Mouse (Mus musculus): ENCODE results near the gene Specc1l.

DNA sequence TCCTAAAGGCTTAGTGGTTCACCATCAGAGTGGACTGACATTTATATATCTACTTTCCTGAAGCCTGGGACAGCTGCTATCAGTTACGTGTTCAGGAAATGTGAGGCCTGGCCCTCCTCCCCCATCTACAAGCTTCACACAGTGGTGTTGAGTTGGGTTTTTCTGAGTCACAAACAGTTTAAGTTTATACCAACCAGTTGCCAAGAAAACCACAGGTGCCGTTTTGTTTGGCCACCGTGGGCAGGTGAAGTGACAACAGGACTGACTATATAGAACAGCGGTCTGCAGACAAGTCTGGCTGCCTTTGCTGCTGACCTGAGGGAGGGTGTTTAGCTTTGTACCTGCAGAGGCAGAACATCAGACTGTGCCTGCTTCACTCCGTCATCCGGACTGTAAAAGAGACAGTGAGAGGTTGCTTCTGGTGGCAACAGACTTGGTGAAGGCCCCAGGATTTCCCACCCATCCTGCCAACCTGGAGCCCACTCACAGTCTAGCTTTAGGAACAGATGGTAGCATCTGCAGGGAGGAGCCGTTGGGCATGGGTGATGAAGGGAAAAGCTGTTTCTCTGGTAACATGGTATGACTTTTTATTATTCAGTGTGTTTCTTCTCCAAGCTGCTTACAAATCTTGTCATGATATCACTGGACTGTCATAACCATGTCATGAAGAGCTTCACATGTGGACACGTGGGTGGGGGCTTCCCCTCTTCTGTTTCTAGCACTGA is 91.6 kb downstream of the Specc1l start:
- TF ChIP-seq POLR2A (IDR thresholded peaks at IDR 0.05; ENCODE audit: low read depth, low read length) = no peak
- TF ChIP-seq CTCF (IDR thresholded peaks at IDR 0.05; ENCODE audit: extremely low read depth, insufficient read depth, insufficient read length, insufficient replicate concordance) = no peak

All from spleen, adult 2 months (tissue).